Mouse (Mus musculus): Measurements from ENCODE around the gene S100a2.

Gene S100a2

DNA sequence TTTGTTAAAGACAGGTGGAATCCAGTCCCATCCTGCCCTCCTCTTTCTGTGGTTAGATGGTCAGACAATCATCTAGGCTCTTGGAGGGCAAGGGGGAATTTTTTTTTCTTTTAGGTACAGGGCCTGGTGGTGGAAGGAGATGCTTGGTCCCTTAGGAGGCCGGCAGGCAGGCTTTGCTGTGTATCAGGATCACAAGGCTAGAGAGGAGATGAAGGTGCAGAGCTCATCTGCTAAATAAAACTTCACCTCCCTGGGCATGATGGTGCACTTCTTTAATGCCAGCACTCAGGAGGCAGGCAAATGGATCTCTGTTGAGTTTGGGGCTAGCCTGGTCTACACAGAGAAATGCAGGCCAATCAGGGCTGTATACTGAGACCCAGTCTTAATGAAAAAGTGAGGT, 25.9 kb downstream of the S100a2 start:
- DNase-seq (ENCODE audit: low spot score in 2 of 2): no peak

DNA sequence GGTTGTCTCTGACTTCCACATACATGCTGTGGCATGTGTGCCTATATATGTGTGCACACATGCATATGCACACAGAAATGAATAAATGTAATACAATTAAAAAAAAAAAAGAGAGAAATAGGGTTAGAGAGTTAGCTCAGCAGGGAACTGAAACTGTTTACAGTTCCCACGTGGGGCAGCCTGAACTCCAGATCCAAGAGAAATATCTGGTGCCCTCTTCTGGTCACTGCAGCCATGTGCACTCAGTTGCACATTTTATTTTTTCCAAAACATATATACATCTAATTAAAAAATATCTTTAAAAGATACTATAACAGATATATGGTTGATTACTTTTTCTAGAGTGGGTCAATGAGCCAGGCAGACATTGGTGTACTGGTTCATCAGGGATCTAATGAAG, 27.5 kb downstream of the S100a2 start:
- DNase-seq (ENCODE audit: low spot score in 2 of 2): no peak

DNA sequence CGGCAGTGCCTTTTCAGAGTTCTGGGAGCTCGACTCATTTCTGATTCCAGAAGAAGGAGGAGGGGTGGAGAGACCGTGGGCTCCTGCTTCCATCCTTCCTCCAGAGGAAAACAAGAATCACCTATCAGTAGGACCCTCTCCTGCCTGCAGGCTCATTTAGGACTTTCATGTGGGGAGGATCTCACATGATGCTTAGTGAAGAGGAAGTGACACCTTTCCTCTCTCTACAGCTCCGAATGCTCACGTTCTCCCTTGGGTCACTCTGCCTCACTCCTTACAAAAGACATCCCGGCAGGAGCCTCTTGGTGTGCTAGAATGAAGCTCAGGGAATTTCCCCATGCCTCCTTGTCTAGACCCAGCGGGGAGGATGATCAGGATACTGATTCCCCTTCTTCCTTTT, 31.5 kb downstream of the S100a2 start:
- no peak for DNase-seq (ENCODE audit: low spot score in 2 of 2)

DNA sequence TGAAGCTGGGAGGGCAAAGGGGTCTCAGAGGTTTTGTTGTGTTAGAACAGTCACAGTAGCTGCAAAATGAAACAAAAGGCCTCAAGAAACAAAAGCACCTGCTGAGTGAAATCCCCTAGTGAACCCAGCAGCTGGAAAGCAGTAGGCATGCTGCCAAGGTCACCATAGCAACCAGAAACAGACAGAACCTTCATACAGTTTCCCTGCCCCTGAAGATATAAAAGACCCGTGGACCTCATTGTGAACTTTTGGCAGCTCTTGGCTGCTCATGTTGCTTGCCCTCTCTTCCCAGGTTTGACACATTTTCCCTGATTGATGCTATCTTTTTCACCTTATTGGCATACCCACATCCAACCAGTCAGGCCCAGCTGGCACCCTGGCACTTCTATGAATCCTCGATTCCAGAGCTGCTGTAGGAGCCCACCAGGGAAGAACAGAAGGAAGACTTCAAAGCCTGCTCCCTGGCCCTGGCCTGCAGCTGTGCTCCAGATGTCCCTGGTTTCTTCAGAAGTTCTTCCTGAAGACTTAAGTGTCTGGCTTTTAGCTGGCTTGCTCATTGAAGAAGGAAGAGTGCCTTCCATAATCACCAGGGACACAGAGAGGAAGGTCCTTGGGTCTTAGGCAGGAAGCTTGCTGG, 33.5 kb downstream of the S100a2 start:
- DNase-seq (ENCODE audit: low spot score in 2 of 2): peak in 1 of 2 experiments; percentile 44

DNA sequence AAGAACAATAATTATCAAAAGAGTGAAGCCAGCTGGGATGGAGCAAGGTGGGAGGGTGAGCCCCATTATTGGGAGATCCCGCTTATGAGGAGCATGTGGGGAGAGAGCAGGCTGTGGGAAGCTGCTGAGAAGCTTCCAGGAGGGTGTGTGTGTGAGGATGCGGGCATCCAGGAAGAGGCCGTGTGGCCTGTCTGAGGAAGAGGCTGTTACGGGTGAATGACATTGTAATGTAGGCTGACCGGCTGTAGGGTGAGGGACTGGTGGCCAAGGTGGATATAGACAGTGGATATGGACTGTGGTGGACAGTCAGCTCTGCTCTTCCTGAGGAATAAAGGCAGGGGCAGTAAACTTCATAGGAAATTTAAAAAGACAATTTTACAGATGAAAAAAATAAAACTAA, 35.4 kb downstream of the S100a2 start:
- DNase-seq (ENCODE audit: low spot score in 2 of 2): no peak

DNA sequence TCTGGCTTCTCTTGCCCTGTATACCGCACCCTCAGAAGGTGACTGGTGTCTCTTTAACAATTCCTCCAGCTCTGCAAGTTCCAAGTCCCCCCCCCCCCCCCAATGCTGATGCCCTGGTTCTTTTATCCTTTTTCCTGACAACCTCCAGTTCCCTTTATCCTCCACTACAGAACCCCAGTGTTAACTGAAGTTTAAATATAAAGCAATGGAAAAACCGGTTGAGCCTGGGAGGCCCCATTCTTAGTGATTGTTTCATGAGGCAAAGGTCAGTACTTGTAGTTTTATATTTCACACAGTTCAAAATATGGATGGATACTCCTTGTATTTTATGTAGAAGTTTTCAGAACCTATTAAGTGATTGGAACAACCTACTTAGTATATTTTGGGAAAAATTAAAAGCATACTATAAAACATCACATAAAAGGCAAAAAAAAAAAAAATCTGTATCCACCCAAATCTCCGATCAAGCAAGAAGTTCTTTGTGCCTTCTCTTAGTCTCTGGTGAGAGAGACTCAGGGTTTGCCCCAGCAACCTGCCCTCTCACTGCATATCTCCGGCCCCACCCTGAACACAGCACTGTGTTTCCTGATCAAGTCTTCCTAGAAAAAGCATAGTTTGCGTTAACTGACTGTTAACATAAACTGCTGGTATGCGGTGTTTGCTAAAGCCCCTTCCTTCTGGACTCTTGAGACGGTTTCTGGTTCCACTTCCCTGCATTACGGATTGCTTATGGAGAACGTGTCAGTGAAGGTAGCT, 36.4 kb downstream of the S100a2 start:
- no peak for DNase-seq (ENCODE audit: low spot score in 2 of 2)

DNA sequence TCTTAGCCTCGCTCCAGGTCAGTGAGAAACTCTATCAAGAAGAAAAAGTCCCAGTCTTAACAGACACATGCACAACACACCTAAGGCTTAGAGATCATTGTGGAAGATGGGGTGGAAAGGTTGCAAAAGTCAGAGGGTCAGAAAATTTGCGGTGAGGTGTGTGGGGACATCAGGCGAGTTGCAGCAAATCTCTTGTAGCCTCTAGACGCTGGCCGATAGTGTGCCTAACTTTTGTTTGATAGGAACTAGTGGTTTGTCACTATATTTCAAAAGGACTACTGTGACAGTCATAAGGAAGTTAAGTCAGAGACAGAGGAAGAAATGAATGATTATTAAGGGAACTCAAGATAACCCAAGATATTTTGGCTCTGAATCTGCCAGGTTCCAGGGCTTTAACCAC, 37.3 kb downstream of the S100a2 start:
- no peak for DNase-seq (ENCODE audit: low spot score in 2 of 2)

DNA sequence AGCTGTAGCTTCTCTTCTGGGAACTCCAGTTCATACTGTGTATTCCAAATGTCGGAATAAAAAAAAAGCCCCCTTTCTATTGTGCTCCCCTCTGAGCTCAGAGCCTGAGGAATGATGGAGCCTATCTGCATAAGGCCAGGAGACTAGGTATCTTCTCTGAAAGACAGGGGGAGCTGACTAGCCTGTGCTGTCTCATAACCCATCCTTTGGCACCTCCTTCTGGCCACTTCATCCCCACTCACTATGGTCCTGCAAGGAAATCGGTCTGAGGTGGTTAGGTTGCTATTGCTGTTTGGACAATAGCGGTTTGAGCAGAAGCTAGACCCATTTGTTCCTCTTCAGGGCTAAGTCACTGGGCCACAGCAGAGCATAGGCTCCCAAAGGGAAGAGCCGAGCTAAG, 37.8 kb downstream of the S100a2 start:
- no peak for DNase-seq (ENCODE audit: low spot score in 2 of 2)

DNA sequence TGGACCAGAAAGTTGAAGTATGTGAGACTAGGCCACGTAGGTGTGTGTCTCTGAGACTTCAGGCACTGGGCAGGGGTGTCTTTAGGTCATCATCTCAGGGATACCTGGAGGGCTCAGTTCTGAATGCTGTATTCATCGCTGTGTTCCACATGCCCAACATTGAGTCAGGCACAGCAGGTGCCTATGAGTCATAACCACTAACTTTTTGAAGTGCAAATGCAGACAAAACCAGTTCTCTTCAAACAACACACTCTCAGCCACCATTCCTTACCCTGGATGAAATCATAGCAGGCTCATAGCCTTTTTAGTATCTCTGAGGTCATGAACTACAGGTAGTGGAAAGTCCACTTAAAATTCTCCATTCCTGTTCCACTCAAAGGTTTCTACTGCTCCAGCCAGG, 39.3 kb downstream of the S100a2 start:
- DNase-seq (ENCODE audit: low spot score in 2 of 2): no peak

DNA sequence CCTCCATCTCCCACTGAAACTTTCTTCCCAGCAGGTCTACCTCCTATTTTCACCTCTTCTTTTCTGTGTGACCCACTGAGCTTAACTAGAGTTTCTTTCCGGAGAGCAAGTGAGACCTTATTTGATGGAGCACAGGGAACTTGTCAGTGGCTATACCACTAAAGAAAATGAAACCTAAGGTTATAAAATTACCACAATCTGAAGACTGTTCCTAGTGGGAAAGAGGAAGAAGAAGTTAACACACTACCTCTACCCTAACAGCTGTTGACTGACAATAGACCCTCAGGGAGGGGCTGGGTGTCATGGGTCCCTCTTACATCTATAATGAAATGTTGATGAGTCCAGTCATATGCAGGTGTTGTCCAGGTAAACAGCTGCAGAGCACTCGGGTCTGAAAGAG, 41.9 kb downstream of the S100a2 start:
- no peak for DNase-seq (ENCODE audit: low spot score in 2 of 2)

DNA sequence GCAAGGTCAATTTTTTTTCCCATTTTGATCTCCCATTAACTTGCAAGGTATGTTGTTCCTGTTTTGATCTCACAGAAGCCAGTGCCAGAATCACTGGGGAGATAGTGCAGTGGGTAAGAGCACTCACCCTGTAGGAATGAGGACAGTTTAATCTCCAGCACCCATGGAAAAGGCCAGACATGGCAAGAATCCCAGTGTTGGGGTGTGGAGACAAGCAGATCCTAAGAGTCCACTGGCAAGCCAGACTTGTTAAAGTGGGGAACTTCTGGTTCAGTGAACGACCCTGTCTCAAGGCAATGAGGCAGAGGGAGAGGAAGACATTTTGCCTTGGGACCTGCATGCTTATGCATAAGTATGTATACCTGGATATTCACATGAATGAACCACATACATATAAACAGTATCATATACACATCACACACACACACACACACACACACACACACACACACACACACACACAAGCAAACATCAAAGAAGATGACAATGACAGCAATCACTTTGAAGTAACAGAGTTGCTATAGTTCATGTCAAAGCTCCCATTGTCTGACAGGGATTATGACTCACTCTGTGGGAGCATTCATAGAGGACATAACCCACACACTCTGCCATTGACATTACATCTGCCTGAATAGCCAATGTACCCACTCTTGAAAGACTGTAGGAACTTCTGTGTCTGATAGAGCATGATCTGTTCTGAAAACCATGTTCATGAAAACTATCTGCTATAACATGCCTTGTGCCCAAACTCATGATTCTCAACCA, 48.6 kb downstream of the S100a2 start:
- DNase-seq (ENCODE audit: low spot score in 2 of 2): no peak

DNA sequence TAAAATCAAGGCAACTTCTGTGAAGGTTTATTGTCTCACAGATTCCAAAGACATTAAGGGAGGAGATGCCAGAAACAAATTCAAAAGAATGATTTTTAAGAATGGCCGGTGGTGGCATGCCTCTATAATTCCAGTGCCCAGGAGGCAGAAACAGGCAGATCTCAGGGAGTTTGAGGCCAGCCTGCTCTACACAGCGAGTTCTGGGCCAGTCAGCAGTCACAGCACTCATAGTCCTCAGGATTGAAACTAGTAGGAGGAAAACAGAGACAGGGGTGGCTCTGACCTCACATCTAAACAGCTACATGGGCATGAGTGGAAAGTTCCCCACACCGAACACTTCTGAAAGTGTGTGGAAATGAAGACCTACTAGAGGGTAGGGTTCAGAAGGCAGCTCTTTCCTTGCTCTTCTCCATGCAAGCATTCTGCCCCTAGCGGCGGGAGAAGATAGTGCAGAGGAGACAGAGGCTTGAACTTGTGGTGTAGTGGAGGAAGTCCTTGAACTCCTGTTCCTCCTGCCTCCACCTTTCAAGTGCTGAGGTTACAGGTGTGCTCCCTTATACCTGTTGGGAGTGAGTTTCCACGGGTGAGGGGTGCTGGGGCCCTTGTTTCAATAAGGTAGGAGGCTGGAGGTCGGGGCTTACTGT, 49.6 kb downstream of the S100a2 start:
- DNase-seq (ENCODE audit: low spot score in 2 of 2): no peak

DNA sequence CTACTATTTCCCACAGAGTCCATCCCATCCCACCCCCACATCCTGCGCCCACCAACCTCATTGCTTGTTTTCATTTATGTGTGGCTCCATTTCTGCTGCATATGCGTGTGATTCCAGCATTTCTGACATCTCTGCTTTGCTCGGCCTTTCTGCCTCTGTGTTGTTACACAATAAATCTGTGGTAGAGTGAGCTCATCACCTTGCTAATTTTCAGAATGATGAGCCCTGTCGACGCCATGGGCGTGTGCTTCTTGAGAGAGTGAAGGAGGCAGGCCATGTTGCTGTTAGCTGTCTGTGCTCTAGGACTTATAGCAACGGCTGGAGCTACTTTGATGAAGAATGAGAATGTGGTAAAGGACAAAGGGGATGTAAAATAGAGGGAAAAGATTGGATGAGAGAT, 50.9 kb downstream of the S100a2 start:
- no peak for DNase-seq (ENCODE audit: low spot score in 2 of 2)
